20 mouse cellular contexts compared by ENCODE assay signal in the genomic region with DNA sequence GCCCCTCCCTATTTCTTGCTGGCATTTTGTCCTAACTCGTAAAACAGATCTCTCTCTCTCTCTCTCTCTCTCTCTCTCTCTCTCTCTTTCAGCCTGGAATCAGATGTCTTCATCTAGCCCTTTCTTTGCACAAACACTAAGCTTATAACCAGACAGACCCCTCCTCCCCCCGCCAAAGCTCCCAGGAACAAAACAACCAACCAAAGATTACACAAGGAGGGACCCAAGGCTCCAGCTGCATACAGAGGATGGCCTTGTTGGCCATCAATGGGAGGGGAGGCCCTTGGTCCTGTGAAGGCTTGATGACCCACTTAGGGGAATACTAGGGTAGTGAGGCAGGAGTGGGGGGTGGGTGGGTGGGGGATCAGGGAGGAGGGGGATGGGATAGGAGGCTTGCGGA. TPM values are rescaled to one million over a fixed set of nuclear protein-coding genes. Genes with fewer than 3 reads are reported as not detected.
"Had no signal": no experiment of that assay in that cellular context is flagged by ENCODE, and none has a peak within 500 bp of the region (broad histone marks: within the 10 kb centered on the region; RNA-seq: fewer than 3 reads in every experiment).

No protein-coding gene starts in this region.

- DNase-seq: liver, embryonic 13.5 days; liver, postnatal 0 days; lung, adult 2 months; lung, postnatal 14 days; lung, postnatal 36 days; right cerebral cortex, postnatal 14 days; thymus, adult 2 months; thymus, postnatal 25 days; thymus, postnatal 4 days had no signal

- ATAC-seq: liver, postnatal 0 days; lung, postnatal 0 days; midbrain, embryonic 16.5 days had no signal

- H3K9me3 ChIP-seq: liver, embryonic 13.5 days; liver, embryonic 15.5 days; lung, embryonic 15.5 days; midbrain, embryonic 12.5 days; neural tube, embryonic 12.5 days; stomach, embryonic 15.5 days had no signal

- H3K4me2 ChIP-seq: liver, embryonic 11.5 days; liver, embryonic 13.5 days; liver, embryonic 15.5 days; lung, embryonic 15.5 days; midbrain, embryonic 12.5 days; neural tube, embryonic 12.5 days; stomach, embryonic 15.5 days had no signal

- H3K27me3 ChIP-seq: liver, embryonic 13.5 days; liver, embryonic 15.5 days; lung, embryonic 15.5 days; megakaryocyte, embryonic 14.5 days; midbrain, embryonic 12.5 days; neural tube, embryonic 12.5 days; stomach, embryonic 15.5 days had no signal

- H3K4me1 ChIP-seq: liver, embryonic 13.5 days; liver, embryonic 15.5 days; lung, embryonic 15.5 days; megakaryocyte, embryonic 14.5 days; midbrain, embryonic 12.5 days; neural tube, embryonic 12.5 days; stomach, embryonic 15.5 days had no signal

- H3K27ac ChIP-seq: liver, embryonic 13.5 days; liver, embryonic 15.5 days; lung, embryonic 15.5 days; macrophage; midbrain, embryonic 12.5 days; neural tube, embryonic 12.5 days; stomach, embryonic 15.5 days; stomach, postnatal 0 days had no signal

- H3K9ac ChIP-seq: liver, embryonic 13.5 days; liver, embryonic 15.5 days; liver, postnatal 0 days; lung, embryonic 15.5 days; midbrain, embryonic 12.5 days; neural tube, embryonic 12.5 days; stomach, embryonic 15.5 days had no signal

- H3K4me3 ChIP-seq: liver, embryonic 13.5 days; liver, embryonic 15.5 days; lung, embryonic 15.5 days; megakaryocyte, embryonic 14.5 days; midbrain, embryonic 12.5 days; neural tube, embryonic 12.5 days; stomach, embryonic 15.5 days had no signal

- H3K36me3 ChIP-seq: liver, embryonic 13.5 days; liver, embryonic 15.5 days; lung, embryonic 15.5 days; midbrain, embryonic 12.5 days; neural tube, embryonic 12.5 days; stomach, embryonic 15.5 days had no signal

RNA-seq across cellular contexts. Expression of gene Slc38a11, which starts 52.6 kb away (rescaled TPM):
- polyA plus RNA-seq: liver, embryonic 11.5 days; liver, embryonic 13.5 days; liver, embryonic 15.5 days; macrophage; thymus, adult 2 months had no signal
